Mouse (Mus musculus): ENCODE measurements at regions not wholly inside any gene's neighbourhood (a gene's known extent, or its start where the extent isn't known, plus 50 kb on each side); places are given as distances from the start of the nearest gene placed in this dataset.

DNA sequence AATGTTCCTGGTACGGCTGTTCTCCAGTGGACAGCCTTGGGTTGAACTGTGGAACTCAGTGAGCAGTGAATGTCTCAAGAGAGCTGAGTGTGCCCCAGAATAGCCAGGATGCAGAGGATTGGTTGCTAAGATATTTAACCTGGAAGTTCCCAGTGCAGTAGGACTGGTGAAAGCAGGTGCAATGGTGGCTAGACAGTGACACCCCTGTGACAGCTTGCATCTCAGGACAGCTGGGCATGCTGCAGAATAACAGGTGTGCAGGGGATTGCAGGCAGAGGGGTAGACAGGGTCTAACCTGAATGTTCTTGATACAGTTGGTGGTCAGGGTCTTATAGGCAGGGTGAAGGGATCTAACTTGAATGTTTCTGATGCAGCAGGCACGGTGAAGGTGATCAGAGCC, 223.0 kb downstream of the Pabpc4l start:
- no peak for DNase-seq (ENCODE audit: extremely low spot score in 1 of 2, low spot score in 1 of 2)

DNA sequence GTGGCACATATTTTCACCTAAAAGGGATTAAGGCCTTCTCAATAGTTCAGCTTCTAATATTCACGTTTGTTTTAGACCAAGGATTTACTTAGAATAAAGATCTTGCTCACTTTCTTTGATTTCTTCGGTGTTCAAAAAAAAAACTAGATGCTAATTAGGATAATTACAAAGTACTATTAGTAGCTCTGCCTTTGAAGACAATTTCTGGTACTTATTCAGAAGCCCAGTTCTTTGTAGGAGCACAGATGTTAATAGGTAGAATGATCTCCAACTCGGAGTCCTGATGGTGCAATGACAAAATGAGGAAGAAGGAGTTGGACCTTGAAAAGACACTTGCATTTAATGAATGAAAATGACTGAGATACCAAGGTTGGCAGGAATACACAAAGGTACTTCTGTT, 242.3 kb downstream of the Pabpc4l start:
- no peak for DNase-seq (ENCODE audit: extremely low spot score in 1 of 2, low spot score in 1 of 2)

DNA sequence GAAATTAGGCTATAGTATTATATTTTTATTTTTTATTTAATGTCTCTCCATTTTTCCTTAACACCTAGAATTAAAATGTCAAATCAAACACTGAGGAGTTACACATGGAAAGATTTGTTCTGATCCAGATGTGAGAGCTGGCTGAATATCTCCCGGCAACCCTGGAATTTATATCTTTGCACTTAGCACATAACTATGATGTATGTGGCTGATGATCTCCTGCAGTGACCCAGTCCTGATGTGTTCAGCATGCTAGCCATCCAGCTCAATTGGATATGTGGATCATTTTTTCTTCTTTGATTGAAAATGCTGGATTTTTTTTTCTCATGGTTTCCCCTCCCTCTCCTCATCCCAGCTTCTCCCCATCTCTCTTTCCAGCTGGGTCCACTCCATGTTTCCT, 252.8 kb downstream of the Pabpc4l start:
- DNase-seq (ENCODE audit: extremely low spot score in 1 of 2, low spot score in 1 of 2), result no peak

DNA sequence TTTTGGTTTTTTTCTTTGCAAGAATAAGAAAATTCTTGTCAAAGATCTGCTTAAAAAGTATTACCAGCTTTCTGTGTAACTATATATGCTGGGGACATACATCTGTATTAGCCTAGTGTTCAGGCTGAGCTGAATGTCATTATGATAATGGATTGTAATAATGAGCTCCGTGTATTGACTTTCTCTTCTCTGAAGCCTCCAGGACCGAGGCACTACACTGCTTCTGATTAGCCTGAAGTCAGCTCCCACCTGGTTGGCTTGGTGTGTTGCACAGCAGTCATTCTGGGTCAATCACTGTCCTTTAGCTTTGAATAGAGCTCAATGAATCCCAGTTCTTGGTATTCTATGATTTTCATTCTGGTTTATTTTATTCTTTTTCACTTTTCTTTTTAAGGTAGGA, 253.3 kb downstream of the Pabpc4l start:
- no peak for DNase-seq (ENCODE audit: extremely low spot score in 1 of 2, low spot score in 1 of 2)

DNA sequence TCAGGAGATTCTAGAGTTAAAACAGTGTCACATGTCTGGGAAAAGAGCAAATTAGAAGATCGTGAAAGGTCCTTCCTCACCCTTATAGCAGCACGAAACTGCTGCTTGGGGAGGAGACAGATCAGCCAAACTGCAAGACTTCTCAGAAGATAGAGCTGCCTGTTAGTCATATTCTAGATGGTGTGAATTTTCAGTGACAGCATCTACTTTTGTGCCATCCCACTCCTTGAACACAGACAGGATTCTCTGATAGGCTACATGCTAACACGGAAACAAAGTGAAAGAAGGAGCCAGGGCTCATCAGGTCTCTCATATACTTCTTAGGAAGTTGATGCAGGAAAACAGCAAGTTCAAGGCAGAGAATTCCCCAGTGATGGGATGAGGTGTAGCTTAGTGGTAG, 273.5 kb downstream of the Pabpc4l start:
- peak in 1 of 2 experiments; percentile 0 for DNase-seq (ENCODE audit: extremely low spot score in 1 of 2, low spot score in 1 of 2)

DNA sequence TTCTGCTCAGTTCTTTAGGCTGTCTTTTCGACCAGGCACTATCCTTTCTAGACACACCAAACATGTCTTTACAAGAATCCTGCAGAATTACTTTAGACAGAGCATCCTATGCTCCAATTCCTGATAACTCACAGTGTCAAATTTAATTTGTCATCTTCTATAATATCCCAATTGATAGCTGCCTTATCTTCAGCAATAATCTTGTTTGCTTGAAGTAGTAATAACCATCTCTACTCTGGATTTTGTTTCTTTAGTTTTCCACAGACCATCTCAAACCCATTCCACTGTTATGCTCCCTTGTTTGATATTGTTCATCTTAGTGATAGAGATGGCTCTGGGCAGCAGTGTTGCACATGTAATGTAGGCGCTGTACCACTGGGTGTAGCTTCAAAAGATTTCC, 297.6 kb downstream of the Pabpc4l start:
- no peak for DNase-seq (ENCODE audit: extremely low spot score in 1 of 2, low spot score in 1 of 2)

Measured in frontal cortex, adult 2 months (tissue).